Mouse (Mus musculus): ENCODE measurements around the gene Map2k3. TPM values are rescaled to one million over a fixed set of nuclear protein-coding genes. Genes with fewer than 3 reads are reported as not detected.

The Map2k3 gene
- total and polyA plus RNA-seq, 3 experiments, result 73.2 to 132 (median 111) TPM

DNA sequence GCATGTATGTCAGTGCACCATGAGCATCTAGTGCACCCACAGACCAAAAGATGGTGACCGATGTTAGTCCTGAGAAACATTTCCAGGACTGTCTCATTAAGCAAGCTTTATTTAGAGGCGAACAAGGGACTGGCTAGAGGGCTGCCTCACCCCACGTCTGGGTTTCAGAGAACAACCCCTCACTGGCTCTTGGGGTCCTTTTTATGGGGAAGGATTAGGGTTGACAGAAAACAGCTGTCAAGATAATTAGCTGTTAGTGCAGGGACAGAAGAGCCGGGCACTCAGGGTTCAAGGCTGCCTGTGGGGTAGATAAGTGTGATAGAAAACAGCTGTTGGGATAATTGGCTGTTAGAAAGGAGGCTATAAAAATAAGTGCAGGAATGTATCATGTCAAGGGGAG lies 35.9 kb upstream of the Map2k3 start:
- H3K9ac ChIP-seq (ENCODE audit: control insufficient read depth, low read depth, low read length, poor library complexity, severe bottlenecking), result no peak overlapping the region
- H3K4me3 ChIP-seq (ENCODE audit: control insufficient read depth in 1 of 2, insufficient read depth in 1 of 2, low read depth in 2 of 2, low read length in 2 of 2), result no peak overlapping the region
- no peaks in the 10 kb centered on the region for H3K79me2 ChIP-seq (ENCODE audit: control insufficient read depth, insufficient read depth, low read length, poor library complexity)
- H3K9me3 ChIP-seq (replicated peaks; ENCODE audit: insufficient read depth, low read length), result no peaks in the 10 kb centered on the region
- TF ChIP-seq CTCF (IDR thresholded peaks at IDR 0.05 in 2 of 3, conservative IDR thresholded peaks at IDR 0.05 in 1 of 3; ENCODE audit: control insufficient read depth in 1 of 3, insufficient read depth in 1 of 3, low read depth in 2 of 3, low read length in 3 of 3, poor library complexity in 1 of 3, severe bottlenecking in 1 of 3) (no peak), POLR2AphosphoS5 (IDR thresholded peaks at IDR 0.05; ENCODE audit: borderline replicate concordance, low read depth, low read length) (no peak), KAT2A (conservative IDR thresholded peaks at IDR 0.05; ENCODE audit: low read depth, low read length) (no peak), E2F4 (IDR thresholded peaks at IDR 0.05; ENCODE audit: borderline replicate concordance, low read depth, low read length) (no peak), TBP (IDR thresholded peaks at IDR 0.05; ENCODE audit: low read depth, low read length) (no peak), MYC (IDR thresholded peaks at IDR 0.05; ENCODE audit: low read depth, low read length) (no peak), USF2 (IDR thresholded peaks at IDR 0.05; ENCODE audit: borderline replicate concordance in 1 of 2, insufficient read depth in 1 of 2, low read depth in 1 of 2, low read length in 2 of 2) (no peak), MYB (IDR thresholded peaks at IDR 0.05; ENCODE audit: low read depth, low read length) (no peak), ZC3H11A (IDR thresholded peaks at IDR 0.05; ENCODE audit: low read depth, low read length) (no peak), JUND (IDR thresholded peaks at IDR 0.05; ENCODE audit: low read depth, low read length) (no peak), CHD1 (IDR thresholded peaks at IDR 0.05; ENCODE audit: low read depth, low read length) (no peak), NELFE (IDR thresholded peaks at IDR 0.05; ENCODE audit: low read depth, low read length) (no peak), BHLHE40 (IDR thresholded peaks at IDR 0.05; ENCODE audit: borderline replicate concordance, low read depth, low read length) (no peak), ZKSCAN1 (IDR thresholded peaks at IDR 0.05; ENCODE audit: low read depth, low read length) (no peak), CHD2 (IDR thresholded peaks at IDR 0.05; ENCODE audit: low read length) (no peak), GABPA (IDR thresholded peaks at IDR 0.05; ENCODE audit: low read depth, low read length) (no peak)
- no peaks in the 10 kb centered on the region for H3K36me3 ChIP-seq (ENCODE audit: control insufficient read depth in 1 of 2, insufficient read depth in 2 of 2, low read length in 2 of 2)
- no peak overlapping the region for H3K27ac ChIP-seq (ENCODE audit: control insufficient read depth, low read depth, low read length)
- DNase-seq (ENCODE audit: low read depth, low spot score), result no peak
- H3K27me3 ChIP-seq (ENCODE audit: control insufficient read depth in 1 of 2, insufficient read depth in 2 of 2, low read length in 2 of 2), result peaks cover 0 to 4% of the 10 kb centered on the region in 2 experiments; a peak in 3 of 4 replicates
- H3K4me1 ChIP-seq (ENCODE audit: control insufficient read depth in 1 of 2, insufficient read depth in 2 of 2, low read length in 2 of 2), result peaks cover 0 to 2% of the 10 kb centered on the region in 2 experiments; a peak in 1 of 4 replicates

DNA sequence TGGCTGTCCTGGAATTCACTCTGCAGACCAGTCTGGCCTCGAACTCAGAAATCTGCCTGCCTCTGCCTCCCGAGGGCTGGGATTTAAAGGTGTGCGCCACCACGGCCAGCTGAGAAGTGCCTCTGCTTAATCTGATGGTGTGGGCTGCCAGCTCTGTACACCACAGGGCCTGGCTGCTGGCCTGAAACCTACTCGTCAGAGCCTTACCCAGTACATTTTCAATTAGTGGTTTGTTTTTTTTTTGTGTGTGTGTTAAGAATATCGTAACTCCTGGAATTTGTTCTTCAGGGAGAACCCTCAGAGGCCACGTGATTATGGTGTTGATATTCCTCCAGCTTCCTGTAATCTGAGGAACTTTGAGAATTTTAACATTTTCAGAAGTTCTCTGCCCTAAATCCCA lies 29.8 kb upstream of the Map2k3 start:
- Histone ChIP-seq H3K9me3 (replicated peaks; ENCODE audit: insufficient read depth, low read length) (no peaks in the 10 kb centered on the region), H3K36me3 (ENCODE audit: control insufficient read depth in 1 of 2, insufficient read depth in 2 of 2, low read length in 2 of 2) (no peaks in the 10 kb centered on the region), H3K27me3 (ENCODE audit: control insufficient read depth in 1 of 2, insufficient read depth in 2 of 2, low read length in 2 of 2) (peaks cover 0 to 2% of the 10 kb centered on the region in 2 experiments; a peak in 2 of 4 replicates), H3K9ac (ENCODE audit: control insufficient read depth, low read depth, low read length, poor library complexity, severe bottlenecking) (no peak overlapping the region), H3K4me3 (ENCODE audit: control insufficient read depth in 1 of 2, insufficient read depth in 1 of 2, low read depth in 2 of 2, low read length in 2 of 2) (no peak overlapping the region), H3K79me2 (ENCODE audit: control insufficient read depth, insufficient read depth, low read length, poor library complexity) (no peaks in the 10 kb centered on the region), H3K27ac (ENCODE audit: control insufficient read depth, low read depth, low read length) (no peak overlapping the region), H3K4me1 (ENCODE audit: control insufficient read depth in 1 of 2, insufficient read depth in 2 of 2, low read length in 2 of 2) (no peaks in the 10 kb centered on the region)
- no peak for DNase-seq (ENCODE audit: low read depth, low spot score)
- no peak for TF ChIP-seq SIN3A (IDR thresholded peaks at IDR 0.05; ENCODE audit: low read length)
- no peak for TF ChIP-seq GABPA (IDR thresholded peaks at IDR 0.05; ENCODE audit: low read depth, low read length)
- TF ChIP-seq ZC3H11A (IDR thresholded peaks at IDR 0.05; ENCODE audit: low read depth, low read length), result no peak
- TF ChIP-seq RAD21 (IDR thresholded peaks at IDR 0.05; ENCODE audit: low read depth, low read length), result no peak
- TF ChIP-seq BHLHE40 (IDR thresholded peaks at IDR 0.05; ENCODE audit: borderline replicate concordance, low read depth, low read length), result no peak
- TF ChIP-seq CHD1 (IDR thresholded peaks at IDR 0.05; ENCODE audit: low read depth, low read length), result no peak
- no peak for TF ChIP-seq MXI1 (IDR thresholded peaks at IDR 0.05; ENCODE audit: low read depth, low read length)
- TF ChIP-seq TAL1 (IDR thresholded peaks at IDR 0.05; ENCODE audit: low read length), result no peak
- no peak for TF ChIP-seq USF1 (IDR thresholded peaks at IDR 0.05; ENCODE audit: low read depth, low read length)
- no peak for TF ChIP-seq JUND (IDR thresholded peaks at IDR 0.05; ENCODE audit: low read depth, low read length)
- TF ChIP-seq USF2 (IDR thresholded peaks at IDR 0.05; ENCODE audit: borderline replicate concordance in 1 of 2, insufficient read depth in 1 of 2, low read depth in 1 of 2, low read length in 2 of 2), result no peak
- TF ChIP-seq MEF2A (IDR thresholded peaks at IDR 0.05; ENCODE audit: extremely low read depth, insufficient replicate concordance, low read depth, low read length, poor library complexity, severe bottlenecking), result no peak
- TF ChIP-seq ETS1 (IDR thresholded peaks at IDR 0.05; ENCODE audit: low read depth, low read length), result no peak
- TF ChIP-seq UBTF (IDR thresholded peaks at IDR 0.05; ENCODE audit: borderline replicate concordance, insufficient read depth, low read depth, low read length), result no peak
